Mouse (Mus musculus): ENCODE data around the gene Ptger3. TPM values are rescaled to one million over a fixed set of nuclear protein-coding genes. Genes with fewer than 3 reads are reported as not detected.

Ptger3 gene
- total RNA-seq, 2 experiments from 2014 or later: 1.9 to 2.3 TPM

Small RNAs within 50 kb of the gene (microRNA-seq; reads per million reads assigned to microRNA genes)
- gene Mir186: 306 to 350 reads per million in 2 experiments

Other genes starting within 250 kb of the Ptger3 start
- gene Zranb2, start 32.7 kb upstream of the Ptger3 start, total RNA-seq (2021): 100 to 1,000 TPM; 133 to 136 TPM

Measured in layer of hippocampus, adult 18-20 months (tissue).